Mouse (Mus musculus) left cerebral cortex, postnatal 25 days (tissue): ENCODE measurements around the gene 1700125H20Rik. TPM values are rescaled to one million over a fixed set of nuclear protein-coding genes. Genes with fewer than 3 reads are reported as not detected.

ENCODE experiments used
- DNase-seq, 2 experiments: peaks; one replicate each; pipeline ENCODE4 v3.0.0; 2022; ENCODE audit warnings: low spot score in 2 of 2, mixed read lengths in 1 of 2
- intact Hi-C: fragments of 180-260 bp; cut with DNase I; formaldehyde crosslinking; loops from one replicate; pipeline ENCODE4 v1.15.1; 2025
- total RNA-seq, 2 experiments: library from RNA; stranded (reverse); gene quantifications; 2 replicates each; pipeline ENCODE4 v1.2.3; 2021

Gene 1700125H20Rik
- total RNA-seq, 2 experiments from 2014 or later = 0.57 TPM; not detected in 1

- DNase-seq = peak; percentile 62 to 66
- intact Hi-C loops = no loop called here
Observed at GRCm38 (mm10) chr11:85182617-85183283, 12.5 kb downstream of the 1700125H20Rik start.

- DNase-seq = peak in 1 of 2 experiments; percentile 13
- intact Hi-C loops = no loop called here
Observed at GRCm38 (mm10) chr11:85183284-85183779, 13.1 kb downstream of the 1700125H20Rik start.

- intact Hi-C loops = no loop called here
- DNase-seq = peak in 1 of 2 experiments; percentile 14
Observed at GRCm38 (mm10) chr11:85184082-85184481, 13.9 kb downstream of the 1700125H20Rik start.

GRCm38 (mm10) chr11:85184839-85185238, 14.6 kb downstream of the 1700125H20Rik start:
- intact Hi-C loops = no loop called here

GRCm38 (mm10) chr11:85189110-85189509, 18.9 kb downstream of the 1700125H20Rik start:
- intact Hi-C loops = no loop called here
- DNase-seq = no peak

More at GRCm38 (mm10) chr11:85184839-85185238, 14.6 kb downstream of the 1700125H20Rik start:
- no peak for DNase-seq

- intact Hi-C loops = no loop called here
- DNase-seq = no peak
Observed at GRCm38 (mm10) chr11:85190741-85191140, 20.5 kb downstream of the 1700125H20Rik start.

- intact Hi-C loops = no loop called here
- DNase-seq = no peak
Observed at GRCm38 (mm10) chr11:85194206-85194605, 24.0 kb downstream of the 1700125H20Rik start.

- DNase-seq = no peak
- intact Hi-C loops = no loop called here
Observed at GRCm38 (mm10) chr11:85196046-85196445, 25.8 kb downstream of the 1700125H20Rik start.

- intact Hi-C loops = no loop called here
- DNase-seq = no peak
Observed at GRCm38 (mm10) chr11:85198906-85199305, 28.7 kb downstream of the 1700125H20Rik start.

GRCm38 (mm10) chr11:85206231-85206630, 36.0 kb downstream of the 1700125H20Rik start:
- intact Hi-C loops = no loop called here
- DNase-seq = no peak

GRCm38 (mm10) chr11:85211151-85211550, 40.9 kb downstream of the 1700125H20Rik start:
- no peak for DNase-seq
- intact Hi-C loops = no loop called here

- no peak for DNase-seq
- intact Hi-C loops = no loop called here
Observed at GRCm38 (mm10) chr11:85213215-85213614, 43.0 kb downstream of the 1700125H20Rik start.

- intact Hi-C loops = no loop called here
- DNase-seq = no peak
Observed at GRCm38 (mm10) chr11:85214679-85215078, 44.5 kb downstream of the 1700125H20Rik start.

- peak in 1 of 2 experiments; percentile 32 for DNase-seq
- intact Hi-C loops = no loop called here
Observed at GRCm38 (mm10) chr11:85219014-85219413, 48.8 kb downstream of the 1700125H20Rik start.

GRCm38 (mm10) chr11:85222561-85222960, 52.4 kb downstream of the 1700125H20Rik start:
- DNase-seq = no peak
- intact Hi-C loops = no loop called here

GRCm38 (mm10) chr11:85223248-85223647, 53.0 kb downstream of the 1700125H20Rik start:
- intact Hi-C loops = no loop called here
- no peak for DNase-seq

Other genes starting within 250 kb of the 1700125H20Rik start
- gene Car4, start 212.6 kb upstream of the 1700125H20Rik start, total RNA-seq = 10 to 100 TPM; 83.2 to 87.7 TPM
- gene Usp32, start 30.2 kb upstream of the 1700125H20Rik start, total RNA-seq = 100 to 1,000 TPM; 115 to 120 TPM
- 10 to 100 TPM; 59.6 to 61.1 TPM for gene Appbp2, start 64.7 kb downstream of the 1700125H20Rik start, total RNA-seq
- 10 to 100 TPM; 17.8 to 18.5 TPM for gene Ppm1d, start 140.8 kb downstream of the 1700125H20Rik start, total RNA-seq
- gene Bcas3, start 182.8 kb downstream of the 1700125H20Rik start, total RNA-seq = 10 to 100 TPM; 65.4 to 69.7 TPM